Comparison of ENCODE assay signal across 8 mouse cellular contexts in genomic region chr2:167595761-167596171, GRCm38 (mm10). TPM values are rescaled to one million over a fixed set of nuclear protein-coding genes. Genes with fewer than 3 reads are reported as not detected.
DNase-seq lines count a peak whose midpoint lies in the region; ATAC-seq and TF ChIP-seq lines count a peak whose summit lies in the region.

No protein-coding gene starts in this region.

- no peaks in the 10 kb centered on the region for H3K36me3 ChIP-seq in ES-Bruce4 (ENCODE audit: control insufficient read depth, insufficient read depth, low read length, poor library complexity, severe bottlenecking)
- no peaks in the 10 kb centered on the region for H3K36me3 ChIP-seq in kidney, embryonic 15.5 days

- intact Hi-C loops in gastrocnemius, postnatal 36 days (cut with DNase I) = no loop called here

- no peak overlapping the region for H3K4me2 ChIP-seq in kidney, embryonic 15.5 days

- H3K27me3 ChIP-seq in ES-Bruce4 (ENCODE audit: control insufficient read depth, insufficient read depth, low read length, poor library complexity, severe bottlenecking) = no peaks in the 10 kb centered on the region
- H3K27me3 ChIP-seq in kidney, embryonic 15.5 days = no peaks in the 10 kb centered on the region
- no peaks in the 10 kb centered on the region for H3K27me3 ChIP-seq in cerebellum, adult 2 months (ENCODE audit: control insufficient read depth, insufficient read depth, low read length)

- H3K27ac ChIP-seq in ES-Bruce4 (ENCODE audit: insufficient read depth, low read length) = no peak overlapping the region
- peak overlapping the region; percentile 90 for H3K27ac ChIP-seq in kidney, embryonic 15.5 days
- H3K27ac ChIP-seq in cerebellum, adult 2 months (ENCODE audit: insufficient read depth, low read length) = no peak overlapping the region

- ATAC-seq in kidney, embryonic 15.5 days (replicated peaks; ENCODE audit: low FRiP score) = peak; percentile 0; the same call in 1 of the 2 replicates

- H3K4me1 ChIP-seq in ES-Bruce4 (ENCODE audit: control insufficient read depth, insufficient read depth, low read length) = no peaks in the 10 kb centered on the region
- H3K4me1 ChIP-seq in kidney, embryonic 15.5 days = peaks cover 81% of the 10 kb centered on the region
- no peaks in the 10 kb centered on the region for H3K4me1 ChIP-seq in cerebellum, adult 2 months (ENCODE audit: control insufficient read depth, insufficient read depth, low read length)

- WGBS in kidney, embryonic 15.5 days = 21% methylated on average over 14 of the region's 14 CpGs
- WGBS in cerebellum, adult 2 months = 43% methylated on average over 14 of the region's 14 CpGs

- H3K4me3 ChIP-seq in ES-Bruce4 (ENCODE audit: low read depth, low read length) = peak overlapping the region; percentile 35
- H3K4me3 ChIP-seq in kidney, embryonic 15.5 days (replicated peaks) = no peak overlapping the region
- H3K4me3 ChIP-seq in cerebellum, adult 2 months (replicated peaks; ENCODE audit: insufficient read depth, low read depth, low read length) = no peak overlapping the region

- H3K9ac ChIP-seq in ES-Bruce4 (ENCODE audit: low read depth, poor library complexity, severe bottlenecking) = peak overlapping the region; percentile 47
- no peak overlapping the region for H3K9ac ChIP-seq in kidney, embryonic 15.5 days

- TF ChIP-seq POLR2A in ES-Bruce4 (IDR thresholded peaks at IDR 0.05; ENCODE audit: insufficient read depth, low read length) = no peak
- TF ChIP-seq POLR2A in cerebellum, adult 2 months (IDR thresholded peaks at IDR 0.05; ENCODE audit: borderline replicate concordance, insufficient read depth, low read length) = no peak

- H3K9me3 ChIP-seq in ES-Bruce4 (replicated peaks; ENCODE audit: control insufficient read depth, insufficient read depth, low read length, poor library complexity, severe bottlenecking) = no peaks in the 10 kb centered on the region
- no peaks in the 10 kb centered on the region for H3K9me3 ChIP-seq in kidney, embryonic 15.5 days (replicated peaks)

- TF ChIP-seq CTCF in ES-Bruce4 (IDR thresholded peaks at IDR 0.05; ENCODE audit: low read depth, low read length) = no peak
- no peak for TF ChIP-seq CTCF in cerebellum, adult 2 months (IDR thresholded peaks at IDR 0.05; ENCODE audit: borderline replicate concordance, insufficient read depth, low read depth, low read length)

- TF ChIP-seq EP300 in ES-Bruce4 (IDR thresholded peaks at IDR 0.05; ENCODE audit: insufficient read depth, low read depth, low read length) = no peak

- peak; percentile 40 for DNase-seq in adrenal gland, postnatal 14 days
- DNase-seq in adrenal gland, postnatal 10 days = no peak
- peak; percentile 75 to 82 for DNase-seq in gastrocnemius, postnatal 36 days
- peak; percentile 27 for DNase-seq in retina, postnatal 7 days (ENCODE audit: low read depth, low spot score)
- no peak for DNase-seq in frontal cortex, postnatal 25 days (ENCODE audit: low spot score in 2 of 2)
- no peak for DNase-seq in cerebellum, adult 2 months

RNA-seq across cellular contexts. Expression of gene Ube2v1, which starts 36.1 kb away (rescaled TPM):
- 172 and 174 TPM in 2 replicates for total RNA-seq in adrenal gland, postnatal 14 days (2021)
- 100 to 1,000 TPM; 159 to 162 TPM for total RNA-seq in adrenal gland, postnatal 10 days (2021)
- polyA plus RNA-seq in ES-Bruce4 (2011; ENCODE audit: insufficient read depth, insufficient read length, low read depth, missing spikeins) = 189 and 193 TPM in 2 replicates
- total RNA-seq in gastrocnemius, postnatal 36 days (2021) = 100 to 1,000 TPM; 160 to 167 TPM
- polyA plus RNA-seq in kidney, embryonic 15.5 days (2015; fragmentation: Nextera tagmentation; extraction: Ambion mirVana) = 284 and 313 TPM in 2 replicates
- 195 and 219 TPM in 2 replicates for polyA plus RNA-seq in cerebellum, adult 2 months (2012; rRNA removed)

RNA-seq across cellular contexts. Expression of gene Snai1, which starts 57.8 kb away (rescaled TPM):
- total RNA-seq in adrenal gland, postnatal 14 days (2021) = 7.2 and 10.6 TPM in 2 replicates
- total RNA-seq in adrenal gland, postnatal 10 days (2021) = 1 to 10 TPM; 6.2 to 8.5 TPM
- polyA plus RNA-seq in ES-Bruce4 (2011; ENCODE audit: insufficient read depth, insufficient read length, low read depth, missing spikeins) = 5.9 and 6.7 TPM in 2 replicates
- under 1 TPM; 0.61 to 0.86 TPM for total RNA-seq in gastrocnemius, postnatal 36 days (2021)
- polyA plus RNA-seq in kidney, embryonic 15.5 days (2015; fragmentation: Nextera tagmentation; extraction: Ambion mirVana) = 34.3 and 37.7 TPM in 2 replicates
- polyA plus RNA-seq in cerebellum, adult 2 months (2012; rRNA removed) = 1.1 and 1.9 TPM in 2 replicates

Comparison
In these comparisons a context has a peak if more than half of its experiments do, and no peak if none do; other contexts are left out.
1. DNase-seq: peak in adrenal gland, postnatal 14 days (single experiment), gastrocnemius, postnatal 36 days (2 of 2) and retina, postnatal 7 days (single experiment); none in adrenal gland, postnatal 10 days (single experiment), frontal cortex, postnatal 25 days (0 of 2) and cerebellum, adult 2 months (0 of 2).